In the genomic region with DNA sequence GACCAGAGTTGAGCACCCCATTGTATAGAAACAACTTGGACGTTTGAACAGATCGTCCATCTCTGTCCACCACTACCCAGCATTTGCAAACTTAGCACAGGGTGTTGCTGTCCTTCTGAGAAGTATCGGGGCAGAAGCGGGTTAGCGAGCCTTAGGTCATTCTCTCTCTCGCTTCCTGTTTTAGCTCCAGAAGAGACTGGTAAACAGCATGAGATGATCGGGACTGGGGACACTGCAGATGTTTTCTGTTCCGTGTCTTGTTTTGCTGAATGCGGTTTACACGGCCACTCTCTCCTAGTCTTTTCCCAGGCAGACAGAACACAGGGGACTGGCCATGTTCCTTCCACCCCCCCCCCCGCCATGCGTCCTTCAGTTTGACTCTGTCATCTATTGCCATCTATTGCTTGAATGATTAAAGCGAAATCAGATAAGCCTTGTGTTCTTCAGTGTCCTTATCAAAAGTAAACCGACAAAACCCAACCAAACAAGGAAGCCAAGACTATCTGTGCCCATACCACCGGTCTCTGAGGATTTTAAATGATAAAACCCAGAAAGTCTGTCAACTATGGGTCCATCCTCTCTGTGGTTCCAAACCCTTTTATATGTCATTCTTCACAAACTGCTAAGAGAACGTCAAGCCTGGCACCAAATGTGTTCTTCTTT, we compare ENCODE assay signal across 28 mouse cellular contexts. TPM values are rescaled to one million over a fixed set of nuclear protein-coding genes. Genes with fewer than 3 reads are reported as not detected.
A peak's percentile ranks its signal among the peaks of the same experiment; 100 is the strongest.
DNase-seq lines count a peak whose midpoint lies in the region; ATAC-seq and TF ChIP-seq lines count a peak whose summit lies in the region.
"Had no signal": no experiment of that assay in that cellular context is flagged by ENCODE, and none has a peak within 500 bp of the region (broad histone marks: within the 10 kb centered on the region; RNA-seq: fewer than 3 reads in every experiment).

No protein-coding gene starts in this region.

- no peak overlapping the region for H3K4me2 ChIP-seq in liver, embryonic 11.5 days
- H3K4me2 ChIP-seq in liver, postnatal 0 days (ENCODE audit: low read depth, low read length): no peak overlapping the region
- no peak overlapping the region for H3K4me2 ChIP-seq in kidney, embryonic 16.5 days (replicated peaks; ENCODE audit: low read depth, low read length)
- H3K4me2 ChIP-seq: forebrain, embryonic 15.5 days; heart, embryonic 15.5 days; limb, embryonic 12.5 days; lung, embryonic 15.5 days; midbrain, embryonic 12.5 days had no signal

- H3K4me3 ChIP-seq in liver, adult 2 months (ENCODE audit: insufficient read depth, low read depth, low read length): no peak overlapping the region
- no peak overlapping the region for H3K4me3 ChIP-seq in liver, embryonic 11.5 days (ENCODE audit: low read depth, low read length)
- H3K4me3 ChIP-seq in testis, adult 2 months (ENCODE audit: control insufficient read depth, low read depth, low read length): peak overlapping the region; percentile 52
- no peak overlapping the region for H3K4me3 ChIP-seq in liver, postnatal 0 days (ENCODE audit: low read depth, low read length)
- H3K4me3 ChIP-seq in kidney, embryonic 16.5 days (ENCODE audit: low read length): no peak overlapping the region
- H3K4me3 ChIP-seq: erythroblast, embryonic 14.5 days; forebrain, embryonic 15.5 days; heart, embryonic 15.5 days; limb, embryonic 12.5 days; lung, embryonic 15.5 days; midbrain, embryonic 12.5 days; myocyte had no signal

- H3K36me3 ChIP-seq in liver, adult 2 months (ENCODE audit: control insufficient read depth, insufficient read depth, low read length): no peaks in the 10 kb centered on the region
- H3K36me3 ChIP-seq in liver, embryonic 11.5 days (ENCODE audit: control insufficient read depth, insufficient read depth, low read length): no peaks in the 10 kb centered on the region
- no peaks in the 10 kb centered on the region for H3K36me3 ChIP-seq in testis, adult 2 months (ENCODE audit: control insufficient read depth, insufficient read depth, low read length)
- H3K36me3 ChIP-seq in liver, postnatal 0 days (replicated peaks; ENCODE audit: insufficient read depth, low read length): no peaks in the 10 kb centered on the region
- H3K36me3 ChIP-seq in kidney, embryonic 16.5 days (ENCODE audit: insufficient read depth, low read length): no peaks in the 10 kb centered on the region
- H3K36me3 ChIP-seq: forebrain, embryonic 15.5 days; heart, embryonic 15.5 days; limb, embryonic 12.5 days; lung, embryonic 15.5 days; midbrain, embryonic 12.5 days had no signal

- H3K27me3 ChIP-seq in liver, adult 2 months (ENCODE audit: control insufficient read depth, insufficient read depth, low read length): no peaks in the 10 kb centered on the region
- H3K27me3 ChIP-seq in liver, embryonic 11.5 days (replicated peaks; ENCODE audit: control insufficient read depth, insufficient read depth, low read length): peaks cover 5% of the 10 kb centered on the region; the same call in 1 of the 2 replicates
- H3K27me3 ChIP-seq in testis, adult 2 months (ENCODE audit: control insufficient read depth, insufficient read depth, low read length): no peaks in the 10 kb centered on the region
- no peaks in the 10 kb centered on the region for H3K27me3 ChIP-seq in liver, postnatal 0 days (ENCODE audit: insufficient read depth, low read length)
- H3K27me3 ChIP-seq in kidney, embryonic 16.5 days (ENCODE audit: insufficient read depth, low read length): peaks cover 16% of the 10 kb centered on the region; the same call in 1 of the 2 replicates

- H3K9me3 ChIP-seq in liver, embryonic 11.5 days (ENCODE audit: control insufficient read depth, low read length): no peaks in the 10 kb centered on the region
- H3K9me3 ChIP-seq in liver, postnatal 0 days (ENCODE audit: low read length): no peaks in the 10 kb centered on the region
- H3K9me3 ChIP-seq in kidney, embryonic 16.5 days (ENCODE audit: low read length): no peaks in the 10 kb centered on the region
- H3K9me3 ChIP-seq: forebrain, embryonic 15.5 days; heart, embryonic 15.5 days; limb, embryonic 12.5 days; lung, embryonic 15.5 days; midbrain, embryonic 12.5 days had no signal

- TF ChIP-seq EP300 in liver, postnatal 0 days (IDR thresholded peaks at IDR 0.05; ENCODE audit: low read depth): no peak

- TF ChIP-seq POLR2A in liver, adult 2 months (IDR thresholded peaks at IDR 0.05; ENCODE audit: extremely low read depth, insufficient read depth, low read length): no peak
- TF ChIP-seq POLR2A in testis, adult 2 months (IDR thresholded peaks at IDR 0.05; ENCODE audit: control insufficient read depth, low read depth, low read length): no peak

- no peak for TF ChIP-seq CTCF in liver, adult 2 months (IDR thresholded peaks at IDR 0.05; ENCODE audit: low read depth, low read length)
- TF ChIP-seq CTCF in testis, adult 2 months (IDR thresholded peaks at IDR 0.05; ENCODE audit: control insufficient read depth, insufficient read depth, insufficient replicate concordance, low read depth, low read length): no peak
- no peak for TF ChIP-seq CTCF in liver, postnatal 0 days (IDR thresholded peaks at IDR 0.05; ENCODE audit: low read depth)

- ATAC-seq in liver, embryonic 11.5 days (replicated peaks; ENCODE audit: low FRiP score): no peak
- ATAC-seq in liver, postnatal 0 days: peak; percentile 35; the same call in 1 of the 2 replicates
- no peak for ATAC-seq in kidney, embryonic 16.5 days (ENCODE audit: low FRiP score, low TSS enrichment)
- ATAC-seq in megakaryocyte-erythroid progenitor cell, adult 5-6 weeks (replicated peaks; ENCODE audit: low FRiP score, low TSS enrichment, poor library complexity, severe bottlenecking): no peak
- ATAC-seq: forebrain, embryonic 15.5 days; hindbrain, postnatal 0 days had no signal

- H3K9ac ChIP-seq in liver, adult 2 months (ENCODE audit: low read depth, low read length): no peak overlapping the region
- H3K9ac ChIP-seq in liver, embryonic 11.5 days (ENCODE audit: low read depth, low read length): no peak overlapping the region
- H3K9ac ChIP-seq in liver, postnatal 0 days (replicated peaks): no peak overlapping the region
- H3K9ac ChIP-seq in kidney, embryonic 16.5 days (replicated peaks; ENCODE audit: low read length): no peak overlapping the region
- H3K9ac ChIP-seq: forebrain, embryonic 15.5 days; heart, embryonic 15.5 days; limb, embryonic 12.5 days; lung, embryonic 15.5 days; midbrain, embryonic 12.5 days had no signal

- no peaks in the 10 kb centered on the region for H3K79me2 ChIP-seq in liver, adult 2 months (ENCODE audit: control insufficient read depth, insufficient read depth, low read length)

- H3K27ac ChIP-seq in liver, adult 2 months (replicated peaks; ENCODE audit: insufficient read depth, low read depth, low read length): no peak overlapping the region
- H3K27ac ChIP-seq in liver, embryonic 11.5 days (ENCODE audit: low read depth, low read length): no peak overlapping the region
- no peak overlapping the region for H3K27ac ChIP-seq in testis, adult 2 months (ENCODE audit: control insufficient read depth, insufficient read depth, low read depth, low read length)
- H3K27ac ChIP-seq in liver, postnatal 0 days (ENCODE audit: low read depth): 0 out of 2 replicates have a peak overlapping the region, but pooled peaks have one; percentile 13
- no peak overlapping the region for H3K27ac ChIP-seq in kidney, embryonic 16.5 days (ENCODE audit: low read length)
- H3K27ac ChIP-seq: forebrain, embryonic 15.5 days; heart, embryonic 15.5 days; hindbrain, postnatal 0 days; limb, embryonic 12.5 days; lung, embryonic 15.5 days; midbrain, embryonic 12.5 days had no signal

- peaks cover 1% of the 10 kb centered on the region; the same call in 1 of the 2 replicates for H3K4me1 ChIP-seq in liver, adult 2 months (ENCODE audit: control insufficient read depth, insufficient read depth, low read length)
- no peaks in the 10 kb centered on the region for H3K4me1 ChIP-seq in liver, embryonic 11.5 days (replicated peaks; ENCODE audit: control insufficient read depth, insufficient read depth, low read length)
- peaks cover 3% of the 10 kb centered on the region for H3K4me1 ChIP-seq in testis, adult 2 months (ENCODE audit: control insufficient read depth, insufficient read depth, low read length)
- peaks cover 6% of the 10 kb centered on the region; the same call in 1 of the 2 replicates for H3K4me1 ChIP-seq in liver, postnatal 0 days (ENCODE audit: insufficient read depth)
- H3K4me1 ChIP-seq in kidney, embryonic 16.5 days (ENCODE audit: insufficient read depth, low read length): 0 out of 2 replicates have a peak, but pooled peaks cover 2% of the 10 kb centered on the region
- H3K4me1 ChIP-seq: forebrain, embryonic 15.5 days; limb, embryonic 12.5 days; midbrain, embryonic 12.5 days had no signal

- 52% methylated on average over 16 of the region's 16 CpGs for WGBS in liver, adult 2 months
- WGBS in liver, embryonic 11.5 days: 45% methylated on average over 16 of the region's 16 CpGs
- WGBS in liver, postnatal 0 days (ENCODE audit: insufficient replicate concordance): 38% methylated on average over 16 of the region's 16 CpGs
- WGBS in kidney, embryonic 16.5 days: 73% methylated on average over 16 of the region's 16 CpGs

- DNase-seq in liver, adult 2 months (ENCODE audit: extremely low read depth, low read depth, low spot score): peak; percentile 47
- DNase-seq in liver, embryonic 11.5 days (ENCODE audit: low spot score): no peak
- DNase-seq in testis, postnatal 10 days (ENCODE audit: low spot score): no peak
- DNase-seq in liver, postnatal 0 days: no peak
- no peak for DNase-seq in embryo, embryonic 10 days (ENCODE audit: low spot score)
- DNase-seq: cerebellum, adult 11-12 months; cerebellum, postnatal 36 days; kidney, adult 11 months; kidney, postnatal 10 days; spleen, adult 18-20 months; thymus, adult 2 months had no signal

RNA-seq across cellular contexts. Expression of a gene that starts 13.2 kb away (rescaled TPM):
- total RNA-seq in liver, adult 2 months (2014; rRNA removed): 30.4 and 36.2 TPM in 2 replicates
- 12.7 and 17.2 TPM in 2 replicates for polyA plus RNA-seq in liver, adult 2 months (2012; rRNA removed)
- polyA plus RNA-seq in liver, embryonic 11.5 days (2014; fragmentation: Nextera tagmentation; extraction: Ambion mirVana): 34.8 and 36.7 TPM in 2 replicates
- 4.4 and 6.2 TPM in 2 replicates for polyA plus RNA-seq in testis, adult 2 months (2012; rRNA removed)
- polyA plus RNA-seq in liver, postnatal 0 days (2015; fragmentation: Nextera tagmentation; extraction: Ambion mirVana): 26.1 and 29.1 TPM in 2 replicates
- polyA plus RNA-seq in kidney, embryonic 16.5 days (2015; fragmentation: Nextera tagmentation; extraction: Ambion mirVana): 39.5 and 40.5 TPM in 2 replicates
- 22.9 and 24.2 TPM in 2 replicates for total RNA-seq in megakaryocyte-erythroid progenitor cell, adult 5-6 weeks (2014; fragmentation: Nextera tagmentation)
- total RNA-seq in megakaryocyte-erythroid progenitor cell, adult 5-6 weeks (2017): 9.7 and 12.5 TPM in 2 replicates

RNA-seq across cellular contexts. Expression of a gene that starts 13.7 kb away (rescaled TPM):
- 0.67 and 0.74 TPM in 2 replicates for total RNA-seq in liver, adult 2 months (2014; rRNA removed)
- polyA plus RNA-seq in liver, adult 2 months (2012; rRNA removed): 0.59 and 1.1 TPM in 2 replicates
- polyA plus RNA-seq in liver, embryonic 11.5 days (2014; fragmentation: Nextera tagmentation; extraction: Ambion mirVana): 0.62 TPM in 1 of 2 replicates, not detected in the other
- 0.99 and 1.5 TPM in 2 replicates for polyA plus RNA-seq in testis, adult 2 months (2012; rRNA removed)
- polyA plus RNA-seq in liver, postnatal 0 days (2015; fragmentation: Nextera tagmentation; extraction: Ambion mirVana): 0.97 and 1.7 TPM in 2 replicates
- 0.58 and 0.64 TPM in 2 replicates for polyA plus RNA-seq in kidney, embryonic 16.5 days (2015; fragmentation: Nextera tagmentation; extraction: Ambion mirVana)
- total RNA-seq in megakaryocyte-erythroid progenitor cell, adult 5-6 weeks (2014; fragmentation: Nextera tagmentation): 1.3 TPM in 1 of 2 replicates, not detected in the other
- 0.75 and 1.0 TPM in 2 replicates for total RNA-seq in megakaryocyte-erythroid progenitor cell, adult 5-6 weeks (2017)
- total RNA-seq: hematopoietic stem cell, adult 5-6 weeks had no signal
- polyA plus RNA-seq: embryonic facial prominence, embryonic 11.5 days; midbrain, embryonic 12.5 days had no signal

RNA-seq across cellular contexts. Expression of a gene that starts 14.2 kb away (rescaled TPM):
- total RNA-seq in liver, adult 2 months (2014; rRNA removed): 0.18 and 0.20 TPM in 2 replicates
- polyA plus RNA-seq in liver, adult 2 months (2012; rRNA removed): 0.11 TPM in 1 of 2 replicates, not detected in the other
- 0.14 TPM in 1 of 2 replicates, not detected in the other for polyA plus RNA-seq in liver, embryonic 11.5 days (2014; fragmentation: Nextera tagmentation; extraction: Ambion mirVana)
- 0.16 and 0.23 TPM in 2 replicates for polyA plus RNA-seq in testis, adult 2 months (2012; rRNA removed)
- 0.36 and 0.41 TPM in 2 replicates for polyA plus RNA-seq in liver, postnatal 0 days (2015; fragmentation: Nextera tagmentation; extraction: Ambion mirVana)
- polyA plus RNA-seq in kidney, embryonic 16.5 days (2015; fragmentation: Nextera tagmentation; extraction: Ambion mirVana): 0.18 and 0.24 TPM in 2 replicates
- 0.50 TPM in 1 of 2 replicates, not detected in the other for total RNA-seq in megakaryocyte-erythroid progenitor cell, adult 5-6 weeks (2014; fragmentation: Nextera tagmentation)
- total RNA-seq in megakaryocyte-erythroid progenitor cell, adult 5-6 weeks (2017): not detected in 2 replicates
- total RNA-seq: gastrocnemius, postnatal 4 days; hematopoietic stem cell, adult 5-6 weeks had no signal
- polyA plus RNA-seq: C2C12; embryonic facial prominence, embryonic 11.5 days; erythroblast, embryonic 14.5 days; heart, embryonic 15.5 days; limb, embryonic 12.5 days; lung, embryonic 15.5 days had no signal

RNA-seq across cellular contexts. Expression of a gene that starts 28.8 kb away (rescaled TPM):
- 0.83 and 1.1 TPM in 2 replicates for total RNA-seq in liver, adult 2 months (2014; rRNA removed)
- 0.37 and 1.1 TPM in 2 replicates for polyA plus RNA-seq in liver, adult 2 months (2012; rRNA removed)
- polyA plus RNA-seq in liver, embryonic 11.5 days (2014; fragmentation: Nextera tagmentation; extraction: Ambion mirVana): 0.35 and 0.45 TPM in 2 replicates
- 5.2 and 5.9 TPM in 2 replicates for polyA plus RNA-seq in testis, adult 2 months (2012; rRNA removed)
- 9.0 and 10.4 TPM in 2 replicates for polyA plus RNA-seq in liver, postnatal 0 days (2015; fragmentation: Nextera tagmentation; extraction: Ambion mirVana)
- polyA plus RNA-seq in kidney, embryonic 16.5 days (2015; fragmentation: Nextera tagmentation; extraction: Ambion mirVana): not detected in 2 replicates
- 2.4 TPM in 1 of 2 replicates, not detected in the other for total RNA-seq in megakaryocyte-erythroid progenitor cell, adult 5-6 weeks (2014; fragmentation: Nextera tagmentation)
- 0.69 TPM in 1 of 2 replicates, not detected in the other for total RNA-seq in megakaryocyte-erythroid progenitor cell, adult 5-6 weeks (2017)
- total RNA-seq: hindbrain, postnatal 0 days; left cerebral cortex, adult 8-10 months had no signal
- polyA plus RNA-seq: brain, embryonic 14.5 days; C2C12; embryonic facial prominence, embryonic 11.5 days; erythroblast, embryonic 14.5 days; forebrain, embryonic 15.5 days; hindbrain, postnatal 0 days; limb, embryonic 12.5 days; midbrain, embryonic 12.5 days; myocyte had no signal

RNA-seq across cellular contexts. Expression of a gene that starts 31.0 kb away (rescaled TPM):
- total RNA-seq in liver, adult 2 months (2014; rRNA removed): 30.1 and 38.1 TPM in 2 replicates
- 13.0 and 14.3 TPM in 2 replicates for polyA plus RNA-seq in liver, adult 2 months (2012; rRNA removed)
- 11.5 and 12.4 TPM in 2 replicates for polyA plus RNA-seq in liver, embryonic 11.5 days (2014; fragmentation: Nextera tagmentation; extraction: Ambion mirVana)
- 5.5 and 6.3 TPM in 2 replicates for polyA plus RNA-seq in testis, adult 2 months (2012; rRNA removed)
- polyA plus RNA-seq in liver, postnatal 0 days (2015; fragmentation: Nextera tagmentation; extraction: Ambion mirVana): 5.0 and 6.0 TPM in 2 replicates
- 8.7 and 9.6 TPM in 2 replicates for polyA plus RNA-seq in kidney, embryonic 16.5 days (2015; fragmentation: Nextera tagmentation; extraction: Ambion mirVana)
- total RNA-seq in megakaryocyte-erythroid progenitor cell, adult 5-6 weeks (2014; fragmentation: Nextera tagmentation): 12.5 and 12.6 TPM in 2 replicates
- 11.8 and 12.7 TPM in 2 replicates for total RNA-seq in megakaryocyte-erythroid progenitor cell, adult 5-6 weeks (2017)
